Mouse (Mus musculus): ENCODE results near the gene Bcas3. TPM values are rescaled to one million over a fixed set of nuclear protein-coding genes. Genes with fewer than 3 reads are reported as not detected.

Gene Bcas3
- polyA plus RNA-seq, 1 experiment from 2014 or later: 20.5 TPM

- H3K27ac ChIP-seq (ENCODE audit: low read length): no peak overlapping the region
- H3K27me3 ChIP-seq (ENCODE audit: control insufficient read depth, insufficient read depth, low read length): no peaks in the 10 kb centered on the region
- H3K9ac ChIP-seq (ENCODE audit: low read length): no peak overlapping the region
- peaks cover 9% of the 10 kb centered on the region for H3K36me3 ChIP-seq (ENCODE audit: control insufficient read depth, insufficient read depth)
- H3K4me2 ChIP-seq (ENCODE audit: low read depth, low read length): no peak overlapping the region
- no peaks in the 10 kb centered on the region for H3K4me1 ChIP-seq (ENCODE audit: control insufficient read depth, insufficient read depth, low read length)
- no peaks in the 10 kb centered on the region for H3K9me3 ChIP-seq (replicated peaks; ENCODE audit: control insufficient read depth, low read length)
- no peak overlapping the region for H3K4me3 ChIP-seq (ENCODE audit: low read length)
- no peak for ATAC-seq (replicated peaks; ENCODE audit: extremely low read depth, insufficient read depth, low FRiP score)
- 85% methylated on average over 8 of the region's 8 CpGs for WGBS
Observed at GRCm38 (mm10) chr11:85361621-85362020, 8.7 kb downstream of the Bcas3 start.

GRCm38 (mm10) chr11:85366168-85366567 lies 13.2 kb downstream of the Bcas3 start:
- no peak overlapping the region for H3K9ac ChIP-seq (ENCODE audit: low read length)
- no peak overlapping the region for H3K4me3 ChIP-seq (ENCODE audit: low read length)
- H3K36me3 ChIP-seq (ENCODE audit: control insufficient read depth, insufficient read depth): peaks cover 7% of the 10 kb centered on the region; the same call in 1 of the 2 replicates
- no peak overlapping the region for H3K4me2 ChIP-seq (ENCODE audit: low read depth, low read length)
- no peak for ATAC-seq (replicated peaks; ENCODE audit: extremely low read depth, insufficient read depth, low FRiP score)
- no peaks in the 10 kb centered on the region for H3K27me3 ChIP-seq (ENCODE audit: control insufficient read depth, insufficient read depth, low read length)
- 86% methylated on average over 3 of the region's 3 CpGs for WGBS
- no peak overlapping the region for H3K27ac ChIP-seq (ENCODE audit: low read length)
- no peaks in the 10 kb centered on the region for H3K9me3 ChIP-seq (replicated peaks; ENCODE audit: control insufficient read depth, low read length)
- H3K4me1 ChIP-seq (ENCODE audit: control insufficient read depth, insufficient read depth, low read length): no peaks in the 10 kb centered on the region

- no peak overlapping the region for H3K4me2 ChIP-seq (ENCODE audit: low read depth, low read length)
- no peak overlapping the region for H3K27ac ChIP-seq (ENCODE audit: low read length)
- H3K27me3 ChIP-seq (ENCODE audit: control insufficient read depth, insufficient read depth, low read length): no peaks in the 10 kb centered on the region
- WGBS: 78% methylated on average over 3 of the region's 3 CpGs
- H3K4me3 ChIP-seq (ENCODE audit: low read length): no peak overlapping the region
- peaks cover 7% of the 10 kb centered on the region; the same call in 1 of the 2 replicates for H3K36me3 ChIP-seq (ENCODE audit: control insufficient read depth, insufficient read depth)
- no peaks in the 10 kb centered on the region for H3K4me1 ChIP-seq (ENCODE audit: control insufficient read depth, insufficient read depth, low read length)
- H3K9me3 ChIP-seq (replicated peaks; ENCODE audit: control insufficient read depth, low read length): no peaks in the 10 kb centered on the region
- no peak for ATAC-seq (replicated peaks; ENCODE audit: extremely low read depth, insufficient read depth, low FRiP score)
- no peak overlapping the region for H3K9ac ChIP-seq (ENCODE audit: low read length)
Observed at GRCm38 (mm10) chr11:85367823-85368222, 14.9 kb downstream of the Bcas3 start.

GRCm38 (mm10) chr11:85379091-85379490 lies 26.1 kb downstream of the Bcas3 start:
- 75% methylated on average over 3 of the region's 3 CpGs for WGBS
- no peak overlapping the region for H3K9ac ChIP-seq (ENCODE audit: low read length)
- no peaks in the 10 kb centered on the region for H3K4me1 ChIP-seq (ENCODE audit: control insufficient read depth, insufficient read depth, low read length)
- no peak overlapping the region for H3K4me2 ChIP-seq (ENCODE audit: low read depth, low read length)
- H3K27me3 ChIP-seq (ENCODE audit: control insufficient read depth, insufficient read depth, low read length): no peaks in the 10 kb centered on the region
- no peak for ATAC-seq (replicated peaks; ENCODE audit: extremely low read depth, insufficient read depth, low FRiP score)
- no peak overlapping the region for H3K27ac ChIP-seq (ENCODE audit: low read length)
- no peak overlapping the region for H3K4me3 ChIP-seq (ENCODE audit: low read length)
- no peaks in the 10 kb centered on the region for H3K36me3 ChIP-seq (ENCODE audit: control insufficient read depth, insufficient read depth)
- no peaks in the 10 kb centered on the region for H3K9me3 ChIP-seq (replicated peaks; ENCODE audit: control insufficient read depth, low read length)

- no peaks in the 10 kb centered on the region for H3K27me3 ChIP-seq (ENCODE audit: control insufficient read depth, insufficient read depth, low read length)
- H3K9me3 ChIP-seq (replicated peaks; ENCODE audit: control insufficient read depth, low read length): no peaks in the 10 kb centered on the region
- ATAC-seq (replicated peaks; ENCODE audit: extremely low read depth, insufficient read depth, low FRiP score): no peak
- no peak overlapping the region for H3K4me3 ChIP-seq (ENCODE audit: low read length)
- H3K27ac ChIP-seq (ENCODE audit: low read length): no peak overlapping the region
- H3K36me3 ChIP-seq (ENCODE audit: control insufficient read depth, insufficient read depth): no peaks in the 10 kb centered on the region
- no peaks in the 10 kb centered on the region for H3K4me1 ChIP-seq (ENCODE audit: control insufficient read depth, insufficient read depth, low read length)
- no peak overlapping the region for H3K4me2 ChIP-seq (ENCODE audit: low read depth, low read length)
- no peak overlapping the region for H3K9ac ChIP-seq (ENCODE audit: low read length)
- WGBS: 7% methylated on average over 1 of the region's 1 CpGs
Observed at GRCm38 (mm10) chr11:85380046-85380445, 27.1 kb downstream of the Bcas3 start.

GRCm38 (mm10) chr11:85382055-85382454 lies 29.1 kb downstream of the Bcas3 start:
- Histone ChIP-seq H3K9me3 (replicated peaks; ENCODE audit: control insufficient read depth, low read length) (no peaks in the 10 kb centered on the region), H3K4me1 (ENCODE audit: control insufficient read depth, insufficient read depth, low read length) (no peaks in the 10 kb centered on the region), H3K9ac (ENCODE audit: low read length) (no peak overlapping the region), H3K4me2 (ENCODE audit: low read depth, low read length) (no peak overlapping the region), H3K4me3 (ENCODE audit: low read length) (no peak overlapping the region), H3K27ac (ENCODE audit: low read length) (no peak overlapping the region), H3K27me3 (ENCODE audit: control insufficient read depth, insufficient read depth, low read length) (no peaks in the 10 kb centered on the region), H3K36me3 (ENCODE audit: control insufficient read depth, insufficient read depth) (no peaks in the 10 kb centered on the region)
- ATAC-seq (replicated peaks; ENCODE audit: extremely low read depth, insufficient read depth, low FRiP score): 0 out of 2 replicates have a peak, but pooled peaks have one; percentile 49
- 20% methylated on average over 4 of the region's 4 CpGs for WGBS

- H3K4me3 ChIP-seq (ENCODE audit: low read length): no peak overlapping the region
- no peaks in the 10 kb centered on the region for H3K9me3 ChIP-seq (replicated peaks; ENCODE audit: control insufficient read depth, low read length)
- WGBS: 60% methylated on average over 7 of the region's 7 CpGs
- H3K27ac ChIP-seq (ENCODE audit: low read length): no peak overlapping the region
- H3K27me3 ChIP-seq (ENCODE audit: control insufficient read depth, insufficient read depth, low read length): no peaks in the 10 kb centered on the region
- H3K9ac ChIP-seq (ENCODE audit: low read length): no peak overlapping the region
- no peaks in the 10 kb centered on the region for H3K36me3 ChIP-seq (ENCODE audit: control insufficient read depth, insufficient read depth)
- no peak overlapping the region for H3K4me2 ChIP-seq (ENCODE audit: low read depth, low read length)
- no peak for ATAC-seq (replicated peaks; ENCODE audit: extremely low read depth, insufficient read depth, low FRiP score)
- H3K4me1 ChIP-seq (ENCODE audit: control insufficient read depth, insufficient read depth, low read length): no peaks in the 10 kb centered on the region
Observed at GRCm38 (mm10) chr11:85383975-85384821, 31.2 kb downstream of the Bcas3 start.

- no peaks in the 10 kb centered on the region for H3K27me3 ChIP-seq (ENCODE audit: control insufficient read depth, insufficient read depth, low read length)
- H3K4me1 ChIP-seq (ENCODE audit: control insufficient read depth, insufficient read depth, low read length): 0 out of 2 replicates have a peak, but pooled peaks cover 2% of the 10 kb centered on the region
- H3K27ac ChIP-seq (ENCODE audit: low read length): no peak overlapping the region
- ATAC-seq (replicated peaks; ENCODE audit: extremely low read depth, insufficient read depth, low FRiP score): no peak
- H3K36me3 ChIP-seq (ENCODE audit: control insufficient read depth, insufficient read depth): no peaks in the 10 kb centered on the region
- WGBS: 72% methylated on average over 12 of the region's 12 CpGs
- no peak overlapping the region for H3K4me3 ChIP-seq (ENCODE audit: low read length)
- no peak overlapping the region for H3K4me2 ChIP-seq (ENCODE audit: low read depth, low read length)
- no peaks in the 10 kb centered on the region for H3K9me3 ChIP-seq (replicated peaks; ENCODE audit: control insufficient read depth, low read length)
- H3K9ac ChIP-seq (ENCODE audit: low read length): no peak overlapping the region
Observed at GRCm38 (mm10) chr11:85392179-85392863, 39.4 kb downstream of the Bcas3 start.

GRCm38 (mm10) chr11:85392864-85393220 lies 39.9 kb downstream of the Bcas3 start:
- H3K27ac ChIP-seq (ENCODE audit: low read length): no peak overlapping the region
- H3K27me3 ChIP-seq (ENCODE audit: control insufficient read depth, insufficient read depth, low read length): no peaks in the 10 kb centered on the region
- H3K9ac ChIP-seq (ENCODE audit: low read length): no peak overlapping the region
- 0 out of 2 replicates have a peak, but pooled peaks cover 2% of the 10 kb centered on the region for H3K4me1 ChIP-seq (ENCODE audit: control insufficient read depth, insufficient read depth, low read length)
- H3K4me3 ChIP-seq (ENCODE audit: low read length): no peak overlapping the region
- H3K36me3 ChIP-seq (ENCODE audit: control insufficient read depth, insufficient read depth): no peaks in the 10 kb centered on the region
- no peak overlapping the region for H3K4me2 ChIP-seq (ENCODE audit: low read depth, low read length)
- ATAC-seq (replicated peaks; ENCODE audit: extremely low read depth, insufficient read depth, low FRiP score): no peak
- WGBS: 69% methylated on average over 9 of the region's 9 CpGs
- no peaks in the 10 kb centered on the region for H3K9me3 ChIP-seq (replicated peaks; ENCODE audit: control insufficient read depth, low read length)

All from heart, embryonic 16.5 days (tissue).